Mouse (Mus musculus): ENCODE results near the gene Nckap5. TPM values are rescaled to one million over a fixed set of nuclear protein-coding genes. Genes with fewer than 3 reads are reported as not detected.

Gene Nckap5
- polyA plus RNA-seq, 1 experiment from 2014 or later, result 24.7 TPM

DNA sequence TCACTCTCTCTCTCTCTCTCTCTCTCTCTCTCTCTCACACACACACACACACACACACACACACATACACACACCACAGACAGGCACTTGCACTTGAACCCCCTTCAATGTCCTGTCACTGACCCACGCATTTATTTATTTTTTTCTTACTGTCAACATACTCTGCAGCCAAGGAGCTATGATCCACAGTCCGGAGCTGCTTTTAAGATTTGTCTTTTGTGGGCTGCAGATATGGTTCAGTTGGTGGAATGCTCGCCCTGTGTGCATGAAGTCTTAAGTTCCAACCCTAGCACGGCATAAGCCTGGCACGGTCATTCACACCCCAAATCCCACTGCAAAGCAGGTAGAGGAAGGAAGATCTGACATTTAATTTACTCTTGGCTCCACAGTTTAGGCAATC lies 357.6 kb downstream of the Nckap5 start:
- Histone ChIP-seq H3K4me2 (replicated peaks) (no peak overlapping the region), H3K27me3 (no peaks in the 10 kb centered on the region), H3K9me3 (no peaks in the 10 kb centered on the region), H3K36me3 (no peaks in the 10 kb centered on the region), H3K9ac (replicated peaks) (no peak overlapping the region), H3K4me1 (peaks cover 37% of the 10 kb centered on the region), H3K4me3 (no peak overlapping the region), H3K27ac (replicated peaks) (no peak overlapping the region)
- 89% methylated on average over 5 of the region's 5 CpGs for WGBS
- ATAC-seq (replicated peaks), result no peak

DNA sequence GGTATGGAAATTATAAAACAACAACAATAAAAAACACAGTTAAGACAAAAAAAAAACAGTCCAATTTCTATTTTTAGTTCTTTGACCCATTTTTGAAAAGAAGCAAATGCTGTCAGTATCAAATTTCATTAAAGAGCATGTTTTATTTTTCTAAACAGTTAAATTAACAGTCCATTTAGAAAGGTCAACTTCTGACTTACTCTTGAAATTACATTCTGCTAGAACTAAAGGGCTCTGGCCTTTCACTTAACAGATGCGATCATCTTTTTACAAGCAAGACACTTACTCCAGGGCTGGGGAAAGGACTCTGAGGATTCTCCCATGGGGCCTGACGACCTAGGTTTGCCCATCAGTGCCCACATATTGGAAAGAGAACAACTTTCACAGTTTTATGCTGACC lies 359.2 kb downstream of the Nckap5 start:
- Histone ChIP-seq H3K9ac (replicated peaks) (no peak overlapping the region), H3K4me3 (no peak overlapping the region), H3K9me3 (no peaks in the 10 kb centered on the region), H3K27ac (replicated peaks) (peak overlapping the region; percentile 80), H3K36me3 (no peaks in the 10 kb centered on the region), H3K27me3 (no peaks in the 10 kb centered on the region), H3K4me2 (replicated peaks) (no peak overlapping the region), H3K4me1 (peaks cover 37% of the 10 kb centered on the region)
- 73% methylated on average over 2 of the region's 2 CpGs for WGBS
- ATAC-seq (replicated peaks), result no peak

DNA sequence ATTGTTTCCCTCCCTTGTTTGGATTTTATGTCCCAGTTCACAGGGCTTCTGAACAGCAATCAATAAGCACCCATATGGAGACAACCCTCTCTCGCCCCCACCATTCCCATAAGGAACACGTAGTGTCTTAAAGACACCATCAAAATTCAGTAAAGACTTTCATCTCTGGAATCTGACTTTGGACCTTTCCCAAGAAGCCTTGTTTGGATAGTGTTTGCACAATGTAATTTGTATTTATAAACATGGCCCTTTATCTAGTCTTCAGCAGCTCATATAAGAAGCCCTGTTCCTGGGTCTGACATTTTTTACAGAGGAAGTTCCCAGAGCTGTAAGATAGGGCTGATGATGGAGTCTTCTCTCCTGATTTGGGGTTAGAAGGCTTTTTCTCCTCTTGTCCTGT lies 359.7 kb downstream of the Nckap5 start:
- peak overlapping the region; percentile 80 for H3K27ac ChIP-seq (replicated peaks)
- WGBS, result 53% methylated on average over 2 of the region's 2 CpGs
- no peaks in the 10 kb centered on the region for H3K27me3 ChIP-seq
- H3K9me3 ChIP-seq, result no peaks in the 10 kb centered on the region
- ATAC-seq (replicated peaks), result no peak
- no peak overlapping the region for H3K4me3 ChIP-seq
- no peaks in the 10 kb centered on the region for H3K36me3 ChIP-seq
- H3K9ac ChIP-seq (replicated peaks), result no peak overlapping the region
- H3K4me1 ChIP-seq, result peaks cover 35% of the 10 kb centered on the region
- no peak overlapping the region for H3K4me2 ChIP-seq (replicated peaks)

DNA sequence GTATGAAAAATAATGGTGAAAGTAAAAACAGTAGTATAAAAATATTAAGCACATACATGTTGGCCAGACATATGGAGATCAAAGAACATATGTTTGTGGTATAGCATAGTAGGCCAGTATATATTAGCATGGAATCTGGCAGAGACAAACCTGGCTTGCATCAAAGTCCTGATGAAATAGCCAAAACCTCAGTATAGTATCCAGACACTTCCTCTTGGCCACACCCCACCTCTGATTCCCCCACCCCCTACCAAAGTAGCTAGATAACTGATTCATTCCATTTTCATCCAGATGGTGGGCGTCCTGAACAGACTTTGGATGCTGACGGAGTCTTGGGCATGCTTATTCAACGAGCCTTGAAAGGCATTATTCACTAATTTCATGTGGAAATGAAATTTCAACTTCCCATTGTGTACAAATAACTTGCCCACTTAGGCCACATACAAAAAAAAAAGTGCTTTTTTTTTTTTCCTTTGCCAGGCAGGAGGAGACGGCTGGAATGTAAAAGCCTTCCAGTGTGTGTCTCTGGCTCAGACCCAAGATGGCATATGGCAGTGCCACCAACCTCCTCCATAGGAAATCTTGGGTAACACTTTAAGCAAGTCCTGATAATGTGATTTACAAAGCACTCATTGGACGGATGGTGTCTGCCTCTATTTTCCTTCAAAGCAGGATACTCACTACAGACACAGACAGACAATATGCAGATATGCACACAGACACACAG lies 360.6 kb downstream of the Nckap5 start:
- H3K27me3 ChIP-seq, result no peaks in the 10 kb centered on the region
- no peak overlapping the region for H3K9ac ChIP-seq (replicated peaks)
- no peak overlapping the region for H3K4me3 ChIP-seq
- peak overlapping the region; percentile 80 for H3K27ac ChIP-seq (replicated peaks)
- H3K36me3 ChIP-seq, result no peaks in the 10 kb centered on the region
- no peaks in the 10 kb centered on the region for H3K9me3 ChIP-seq
- no peak overlapping the region for H3K4me2 ChIP-seq (replicated peaks)
- 25% methylated on average over 5 of the region's 5 CpGs for WGBS
- H3K4me1 ChIP-seq, result peaks cover 30% of the 10 kb centered on the region
- ATAC-seq (replicated peaks), result peak; percentile 83

DNA sequence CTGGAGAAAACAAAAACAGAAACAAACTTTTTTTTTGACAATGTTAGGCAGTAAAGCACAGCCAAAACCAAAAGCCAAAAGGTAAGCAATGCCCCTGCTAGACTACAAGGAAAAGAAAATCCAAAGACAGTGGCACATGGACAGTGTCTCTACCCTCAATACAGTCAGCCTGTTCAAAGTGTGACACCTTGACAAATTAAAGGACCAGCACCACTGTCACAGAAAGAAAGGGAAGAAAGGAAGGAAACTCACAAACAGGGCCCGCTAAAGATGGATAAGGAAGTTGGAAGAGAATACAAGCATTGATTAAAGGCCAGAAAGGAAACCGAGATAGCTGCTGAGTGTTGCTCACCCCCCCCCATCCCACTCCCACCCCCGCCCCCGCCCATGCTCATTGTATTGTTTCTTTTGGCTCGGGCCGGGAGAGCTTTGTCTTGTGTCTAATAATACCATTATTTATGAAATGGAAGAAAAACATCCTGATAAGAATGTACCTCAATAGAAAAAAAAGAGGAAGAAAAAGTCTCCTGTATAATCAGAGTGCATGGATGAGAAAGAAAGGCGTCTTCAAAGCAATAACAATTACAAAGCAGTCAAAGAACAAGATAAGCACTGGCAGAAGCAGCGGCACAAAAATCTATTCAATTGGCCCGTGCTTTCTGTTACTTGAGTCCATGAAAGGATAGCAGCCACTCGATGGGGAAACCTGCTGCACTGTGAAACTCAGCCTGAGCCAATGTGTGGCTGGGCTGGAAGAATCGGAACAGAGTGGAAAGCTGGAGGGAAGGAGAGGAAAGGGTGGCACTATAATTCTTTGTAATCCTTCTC lies 368.9 kb downstream of the Nckap5 start:
- Histone ChIP-seq H3K4me2 (replicated peaks) (0 out of 2 replicates have a peak overlapping the region, but pooled peaks have one; percentile 8), H3K27me3 (no peaks in the 10 kb centered on the region), H3K4me1 (peaks cover 20% of the 10 kb centered on the region), H3K9me3 (no peaks in the 10 kb centered on the region), H3K9ac (replicated peaks) (no peak overlapping the region), H3K4me3 (no peak overlapping the region), H3K36me3 (no peaks in the 10 kb centered on the region), H3K27ac (replicated peaks) (peak overlapping the region; percentile 63)
- peak; percentile 53 for ATAC-seq (replicated peaks)
- 17% methylated on average over 11 of the region's 11 CpGs for WGBS

DNA sequence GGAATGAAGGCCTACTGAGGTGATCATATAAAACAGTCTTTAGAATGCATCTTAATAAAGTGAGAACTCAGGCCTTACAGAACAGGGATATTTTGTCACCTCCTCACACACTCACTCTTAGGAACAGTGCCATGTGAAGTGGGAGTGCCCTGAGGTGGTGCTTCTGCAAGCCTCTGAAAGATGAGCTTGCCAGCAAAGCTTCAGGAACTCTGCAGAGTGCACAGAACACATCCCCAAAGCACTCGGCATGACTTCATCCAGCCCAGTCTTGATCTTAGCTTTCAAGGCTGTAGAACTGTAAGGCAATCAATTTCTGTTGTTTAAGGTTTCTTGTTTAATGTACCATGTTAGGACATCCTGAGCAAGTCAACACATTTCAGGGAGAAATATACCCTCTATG lies 372.9 kb downstream of the Nckap5 start:
- no peak overlapping the region for H3K4me3 ChIP-seq
- no peak for ATAC-seq (replicated peaks)
- H3K9me3 ChIP-seq, result no peaks in the 10 kb centered on the region
- no peak overlapping the region for H3K9ac ChIP-seq (replicated peaks)
- peaks cover 30% of the 10 kb centered on the region for H3K4me1 ChIP-seq
- no peak overlapping the region for H3K4me2 ChIP-seq (replicated peaks)
- no peaks in the 10 kb centered on the region for H3K36me3 ChIP-seq
- H3K27me3 ChIP-seq, result no peaks in the 10 kb centered on the region
- no peak overlapping the region for H3K27ac ChIP-seq (replicated peaks)
- WGBS, result 71% methylated on average over 1 of the region's 1 CpGs

DNA sequence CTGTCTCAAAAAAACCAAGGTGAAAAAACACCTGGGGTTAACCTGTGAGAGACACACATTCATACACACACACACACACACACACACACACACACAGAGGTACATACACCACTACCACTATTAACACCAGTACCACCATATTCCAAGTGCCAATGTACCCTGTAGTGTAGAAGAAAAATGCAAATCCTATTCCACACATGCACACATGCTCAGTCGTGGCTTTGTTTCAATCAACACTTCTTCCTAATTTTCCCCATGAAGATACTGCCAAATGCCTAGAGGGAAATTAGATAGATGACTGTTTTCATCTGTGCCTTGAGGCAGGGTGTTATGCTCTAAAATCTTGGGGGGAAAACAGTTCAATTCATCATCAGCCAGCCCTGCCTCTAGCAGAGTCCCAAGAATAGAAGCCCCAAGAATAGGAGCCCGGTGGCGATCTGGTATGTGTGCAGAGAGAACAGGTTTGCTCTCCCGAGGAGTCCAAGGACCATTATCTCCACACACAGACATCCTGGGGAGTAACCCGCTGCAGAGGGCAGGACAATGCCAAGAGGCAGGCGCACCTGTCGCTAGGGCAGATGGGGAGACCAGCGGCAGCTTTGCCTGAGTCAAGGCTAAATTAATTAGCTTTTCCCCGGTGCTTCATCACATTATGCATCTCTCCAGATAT lies 376.0 kb downstream of the Nckap5 start:
- H3K36me3 ChIP-seq, result no peaks in the 10 kb centered on the region
- peaks cover 27% of the 10 kb centered on the region for H3K4me1 ChIP-seq
- H3K9ac ChIP-seq (replicated peaks), result no peak overlapping the region
- no peaks in the 10 kb centered on the region for H3K27me3 ChIP-seq
- peak overlapping the region; percentile 23; the same call in 1 of the 2 replicates for H3K4me2 ChIP-seq (replicated peaks)
- H3K4me3 ChIP-seq, result no peak overlapping the region
- H3K27ac ChIP-seq (replicated peaks), result peak overlapping the region; percentile 81
- H3K9me3 ChIP-seq, result no peaks in the 10 kb centered on the region
- WGBS, result 22% methylated on average over 9 of the region's 9 CpGs
- ATAC-seq (replicated peaks), result peak; percentile 82

DNA sequence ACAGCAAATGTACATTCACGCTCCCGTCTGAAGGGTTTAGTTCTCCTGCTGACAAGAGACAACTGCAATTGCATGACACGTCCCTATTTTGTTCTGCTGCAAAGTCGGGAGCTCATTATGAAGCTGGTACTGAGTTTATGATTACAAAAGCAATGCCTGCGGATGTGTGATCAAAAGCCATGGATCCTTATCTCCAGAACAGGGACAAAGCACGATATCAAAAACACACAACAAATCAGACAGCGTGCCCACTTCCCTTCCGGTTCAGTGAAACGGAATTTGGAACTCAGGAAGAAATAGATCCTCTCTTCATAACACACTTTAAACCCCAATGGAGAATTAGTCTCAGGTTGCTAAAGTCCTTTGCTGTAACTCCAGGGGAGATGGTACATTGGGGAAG lies 379.1 kb downstream of the Nckap5 start:
- 41% methylated on average over 9 of the region's 9 CpGs for WGBS
- H3K9me3 ChIP-seq, result no peaks in the 10 kb centered on the region
- H3K27me3 ChIP-seq, result no peaks in the 10 kb centered on the region
- ATAC-seq (replicated peaks), result no peak
- peaks cover 30% of the 10 kb centered on the region for H3K4me1 ChIP-seq
- no peak overlapping the region for H3K4me2 ChIP-seq (replicated peaks)
- H3K4me3 ChIP-seq, result no peak overlapping the region
- H3K9ac ChIP-seq (replicated peaks), result no peak overlapping the region
- no peaks in the 10 kb centered on the region for H3K36me3 ChIP-seq
- H3K27ac ChIP-seq (replicated peaks), result 0 out of 2 replicates have a peak overlapping the region, but pooled peaks have one; percentile 9

DNA sequence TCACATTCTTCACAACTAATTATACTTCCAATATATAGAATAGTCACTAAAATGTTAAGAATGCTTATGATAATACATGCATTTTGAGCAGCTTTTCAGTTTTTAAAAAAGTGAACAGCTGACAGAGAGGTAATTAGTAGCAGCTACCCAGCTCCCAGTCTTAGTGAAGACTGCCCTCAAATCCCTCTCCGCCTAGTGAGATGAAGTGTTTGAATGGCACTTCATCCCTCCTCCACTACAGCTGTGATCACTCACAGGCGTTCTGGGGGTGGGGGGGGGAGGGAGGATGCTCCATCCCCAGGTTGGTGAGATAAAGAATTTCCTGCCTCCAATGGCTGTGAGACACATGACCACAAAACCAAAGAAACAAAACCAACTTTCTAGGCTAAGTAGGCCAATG lies 381.2 kb downstream of the Nckap5 start:
- Histone ChIP-seq H3K4me2 (replicated peaks) (no peak overlapping the region), H3K4me3 (no peak overlapping the region), H3K27ac (replicated peaks) (no peak overlapping the region), H3K27me3 (no peaks in the 10 kb centered on the region), H3K36me3 (no peaks in the 10 kb centered on the region), H3K9me3 (no peaks in the 10 kb centered on the region), H3K4me1 (peaks cover 21% of the 10 kb centered on the region), H3K9ac (replicated peaks) (no peak overlapping the region)
- no peak; the same call in 1 of the 2 replicates for ATAC-seq (replicated peaks)
- WGBS, result 26% methylated on average over 2 of the region's 2 CpGs

DNA sequence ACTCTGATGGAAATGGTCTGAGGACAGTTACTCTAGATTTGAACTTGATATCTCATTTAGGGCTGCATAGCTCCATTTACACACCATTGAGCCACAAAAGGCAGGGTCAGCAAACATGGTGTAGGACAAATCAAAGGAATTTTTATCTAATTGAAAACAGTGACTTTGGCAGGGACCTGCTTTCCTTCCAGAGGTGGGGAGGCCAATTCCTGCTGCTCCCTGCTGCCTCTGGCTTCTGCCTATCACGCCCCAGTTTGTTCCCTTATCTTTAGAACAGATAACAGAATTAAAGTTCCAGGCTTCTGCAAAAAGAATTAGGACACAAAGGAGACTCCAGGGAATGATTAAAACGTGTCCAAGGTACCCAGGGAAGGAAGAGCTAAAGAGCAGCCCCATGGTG lies 386.7 kb downstream of the Nckap5 start:
- no peak for ATAC-seq (replicated peaks)
- no peaks in the 10 kb centered on the region for H3K9me3 ChIP-seq
- H3K27ac ChIP-seq (replicated peaks), result no peak overlapping the region
- no peaks in the 10 kb centered on the region for H3K27me3 ChIP-seq
- H3K4me1 ChIP-seq, result no peaks in the 10 kb centered on the region
- 65% methylated on average over 2 of the region's 2 CpGs for WGBS
- no peak overlapping the region for H3K4me3 ChIP-seq
- no peak overlapping the region for H3K4me2 ChIP-seq (replicated peaks)
- H3K36me3 ChIP-seq, result no peaks in the 10 kb centered on the region
- H3K9ac ChIP-seq (replicated peaks), result no peak overlapping the region

DNA sequence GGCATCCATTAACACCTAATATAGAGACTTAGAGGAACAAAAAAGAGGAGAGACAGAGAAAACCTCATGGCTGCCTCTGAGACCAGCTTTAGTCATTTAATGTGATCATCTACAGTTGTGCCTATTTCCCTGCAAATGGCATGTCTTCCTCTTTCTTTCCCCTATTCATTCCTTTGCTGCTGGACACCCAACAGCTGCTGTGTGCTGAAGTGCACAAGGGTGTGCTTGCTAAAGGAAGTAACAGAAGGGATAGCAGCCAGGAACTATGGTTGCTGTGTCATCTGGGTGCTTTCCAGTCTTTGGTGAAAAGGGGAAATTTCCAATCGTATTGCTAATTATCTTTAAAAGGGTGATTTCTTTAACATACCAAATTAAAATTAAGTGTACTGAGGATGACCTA lies 387.9 kb downstream of the Nckap5 start:
- Histone ChIP-seq H3K4me1 (peaks cover 7% of the 10 kb centered on the region; the same call in 1 of the 2 replicates), H3K27ac (replicated peaks) (no peak overlapping the region), H3K4me3 (no peak overlapping the region), H3K9ac (replicated peaks) (no peak overlapping the region), H3K36me3 (no peaks in the 10 kb centered on the region), H3K27me3 (no peaks in the 10 kb centered on the region), H3K4me2 (replicated peaks) (no peak overlapping the region), H3K9me3 (no peaks in the 10 kb centered on the region)
- no peak for ATAC-seq (replicated peaks)
- 79% methylated on average over 1 of the region's 1 CpGs for WGBS

DNA sequence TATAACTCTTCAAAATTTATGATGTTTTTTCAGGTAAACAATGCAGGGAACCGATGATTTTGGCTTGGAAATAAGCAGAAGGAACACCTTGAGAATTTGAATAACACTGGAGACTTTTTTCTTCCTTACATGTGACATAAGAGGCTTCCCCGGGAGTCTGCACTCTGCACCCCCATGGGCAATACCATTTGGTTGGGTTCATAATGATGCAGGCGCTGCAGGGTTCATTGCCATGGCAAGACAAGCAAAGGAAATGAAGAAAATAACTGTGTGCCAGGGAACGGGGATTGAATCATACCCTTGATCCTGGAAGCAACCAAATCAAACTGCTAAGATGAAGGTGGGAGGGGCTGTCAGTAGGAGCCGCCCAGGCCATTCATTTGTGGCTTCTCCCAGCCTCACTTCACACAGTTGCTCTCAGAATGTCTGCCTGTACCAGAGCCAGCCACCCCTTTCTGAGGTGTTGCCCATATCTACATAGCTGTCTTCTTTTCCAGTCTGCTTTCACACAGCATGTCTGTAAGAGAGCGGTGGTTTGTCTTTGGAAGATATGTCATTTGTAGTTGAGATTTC lies 392.5 kb downstream of the Nckap5 start:
- Histone ChIP-seq H3K27ac (replicated peaks) (peak overlapping the region; percentile 62), H3K9me3 (no peaks in the 10 kb centered on the region), H3K4me1 (peaks cover 16% of the 10 kb centered on the region; the same call in 1 of the 2 replicates), H3K4me3 (no peak overlapping the region), H3K36me3 (no peaks in the 10 kb centered on the region), H3K9ac (replicated peaks) (no peak overlapping the region), H3K27me3 (no peaks in the 10 kb centered on the region), H3K4me2 (replicated peaks) (no peak overlapping the region)
- ATAC-seq (replicated peaks), result peak; percentile 49; the same call in 1 of the 2 replicates
- 56% methylated on average over 6 of the region's 6 CpGs for WGBS
